Mouse (Mus musculus) heart, embryonic 11.5 days (tissue): ENCODE data around the gene Cdc42ep1. TPM values are rescaled to one million over a fixed set of nuclear protein-coding genes. Genes with fewer than 3 reads are reported as not detected.
"Not testable (repeated sequence)": the region's sequence is repeated elsewhere in the genome, so short reads cannot be mapped to it uniquely, and the experiment has no call there.

Experiments
- ATAC-seq: fragments of 200-750 bp; cut with Nextera tagmentation; replicated peaks from 2 replicates; pipeline ENCODE4 v1.8.0; 2017; ENCODE audit warnings: moderate library complexity; ENCODE audit not compliant: insufficient number of reproducible peaks, low FRiP score, low TSS enrichment
- H3K27ac ChIP-seq: fragments of 300-500 bp; sonication (generic); 2 replicates; pipeline ENCODE4 v1.5.1; 2014; ENCODE audit warnings: mild to moderate bottlenecking, low read depth, low read length
- H3K27me3 ChIP-seq: fragments of 300-500 bp; sonication (generic); 2 replicates; pipeline ENCODE4 v1.6.1; 2014; ENCODE audit warnings: mild to moderate bottlenecking, low read length, mixed read lengths; ENCODE audit not compliant: control insufficient read depth, insufficient read depth
- H3K36me3 ChIP-seq: fragments of 300-500 bp; sonication (generic); 2 replicates; pipeline ENCODE4 v1.6.1; 2014; ENCODE audit warnings: mild to moderate bottlenecking, low read length, moderate library complexity, mixed read lengths; ENCODE audit not compliant: control insufficient read depth, insufficient read depth
- H3K4me1 ChIP-seq: fragments of 300-500 bp; sonication (generic); 2 replicates; pipeline ENCODE4 v1.6.1; 2014; ENCODE audit warnings: low read length; ENCODE audit not compliant: control insufficient read depth, insufficient read depth
- H3K4me2 ChIP-seq: fragments of 300-500 bp; sonication (generic); 2 replicates; pipeline ENCODE4 v1.6.1; 2014; ENCODE audit warnings: mild to moderate bottlenecking, moderate library complexity
- H3K4me3 ChIP-seq: fragments of 300-500 bp; sonication (generic); 2 replicates; pipeline ENCODE4 v1.5.1; 2014; ENCODE audit warnings: low read depth, low read length
- H3K9ac ChIP-seq: fragments of 300-500 bp; sonication (generic); 2 replicates; pipeline ENCODE4 v1.6.1; 2014; ENCODE audit warnings: mild to moderate bottlenecking, low read depth, low read length, moderate library complexity
- H3K9me3 ChIP-seq: fragments of 300-500 bp; sonication (generic); replicated peaks from 2 replicates; pipeline ENCODE4 v1.6.1; 2016; ENCODE audit warnings: low read length; ENCODE audit not compliant: control insufficient read depth
- WGBS: fragments of 180-500 bp; shearing (Covaris S2); extraction: QIAGEN DNeasy Blood & Tissue Kit; methylation state at CpG from one replicate; pipeline ENCODE4 v1.1.7; 2014; ENCODE audit not compliant: insufficient replicate concordance; 5-methylcytosine and 5-hydroxymethylcytosine counted together
- polyA plus RNA-seq: library from polyadenylated mRNA; unstranded; fragments of >200 nt; fragmentation: Nextera tagmentation; extraction: Ambion mirVana; gene quantifications from 2 replicates; pipeline ENCODE4 v1.2.1, GENCODE M21; 2014

The Cdc42ep1 gene
- polyA plus RNA-seq, 1 experiment from 2014 or later = 24.1 TPM

DNA sequence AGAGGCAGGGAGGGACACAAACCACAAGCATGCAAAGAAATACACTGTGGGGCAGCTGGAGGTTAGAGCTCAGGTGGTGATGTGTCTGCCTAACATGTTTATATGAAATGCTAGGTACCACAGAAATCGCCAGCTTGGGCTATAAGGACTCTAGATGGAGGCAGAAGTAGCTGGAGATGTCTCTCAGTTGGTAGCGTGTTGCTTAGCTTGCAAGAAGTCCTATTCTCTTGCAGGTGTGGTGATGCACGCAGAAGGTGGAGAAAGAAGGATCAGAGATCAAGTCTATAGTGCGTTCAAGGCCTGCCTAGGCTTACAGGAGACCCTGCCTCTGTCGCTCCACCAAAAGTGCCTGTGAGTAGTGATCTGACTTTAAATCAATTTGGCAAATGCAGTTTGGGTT is 33.1 kb downstream of the Cdc42ep1 start:
- Histone ChIP-seq H3K27ac (peak overlapping the region; percentile 97; the same call in 1 of the 2 replicates), H3K9me3 (no peaks in the 10 kb centered on the region), H3K36me3 (no peaks in the 10 kb centered on the region), H3K9ac (peak overlapping the region; percentile 83), H3K27me3 (no peaks in the 10 kb centered on the region), H3K4me1 (peaks cover 21% of the 10 kb centered on the region), H3K4me2 (peak overlapping the region; percentile 95), H3K4me3 (no peak overlapping the region)
- WGBS = 76% methylated on average over 5 of the region's 5 CpGs
- no peak for ATAC-seq

DNA sequence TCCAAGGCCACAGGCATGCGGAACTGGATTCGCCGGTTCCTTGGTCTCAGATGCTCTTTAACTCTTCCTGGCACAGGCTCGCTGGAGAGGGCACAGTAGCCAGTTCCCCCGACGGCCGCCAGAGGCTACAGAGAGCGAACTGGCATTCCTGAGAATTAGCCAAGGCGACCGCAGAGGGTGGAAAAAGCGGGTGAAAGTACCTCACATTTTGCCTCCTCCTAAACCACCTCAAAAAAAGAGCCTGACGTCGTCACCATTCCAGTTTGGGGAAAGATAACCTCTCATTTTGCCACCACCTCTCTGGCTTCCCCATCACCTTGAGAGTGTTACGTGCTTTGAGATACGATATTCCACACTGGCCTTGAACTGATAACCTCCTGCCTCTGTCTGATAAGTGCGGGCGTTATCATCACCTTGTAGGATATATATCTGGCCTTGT is 33.9 kb downstream of the Cdc42ep1 start:
- H3K9ac ChIP-seq = peak overlapping the region; percentile 83
- H3K4me3 ChIP-seq = peak overlapping the region; percentile 85
- peaks cover 21% of the 10 kb centered on the region for H3K4me1 ChIP-seq
- H3K27ac ChIP-seq = peak overlapping the region; percentile 97
- peaks cover 3% of the 10 kb centered on the region; the same call in 1 of the 2 replicates for H3K36me3 ChIP-seq
- WGBS = under 1% methylated on average over 17 of the region's 17 CpGs
- H3K9me3 ChIP-seq = no peaks in the 10 kb centered on the region
- no peaks in the 10 kb centered on the region for H3K27me3 ChIP-seq
- no peak for ATAC-seq
- peak overlapping the region; percentile 95 for H3K4me2 ChIP-seq

DNA sequence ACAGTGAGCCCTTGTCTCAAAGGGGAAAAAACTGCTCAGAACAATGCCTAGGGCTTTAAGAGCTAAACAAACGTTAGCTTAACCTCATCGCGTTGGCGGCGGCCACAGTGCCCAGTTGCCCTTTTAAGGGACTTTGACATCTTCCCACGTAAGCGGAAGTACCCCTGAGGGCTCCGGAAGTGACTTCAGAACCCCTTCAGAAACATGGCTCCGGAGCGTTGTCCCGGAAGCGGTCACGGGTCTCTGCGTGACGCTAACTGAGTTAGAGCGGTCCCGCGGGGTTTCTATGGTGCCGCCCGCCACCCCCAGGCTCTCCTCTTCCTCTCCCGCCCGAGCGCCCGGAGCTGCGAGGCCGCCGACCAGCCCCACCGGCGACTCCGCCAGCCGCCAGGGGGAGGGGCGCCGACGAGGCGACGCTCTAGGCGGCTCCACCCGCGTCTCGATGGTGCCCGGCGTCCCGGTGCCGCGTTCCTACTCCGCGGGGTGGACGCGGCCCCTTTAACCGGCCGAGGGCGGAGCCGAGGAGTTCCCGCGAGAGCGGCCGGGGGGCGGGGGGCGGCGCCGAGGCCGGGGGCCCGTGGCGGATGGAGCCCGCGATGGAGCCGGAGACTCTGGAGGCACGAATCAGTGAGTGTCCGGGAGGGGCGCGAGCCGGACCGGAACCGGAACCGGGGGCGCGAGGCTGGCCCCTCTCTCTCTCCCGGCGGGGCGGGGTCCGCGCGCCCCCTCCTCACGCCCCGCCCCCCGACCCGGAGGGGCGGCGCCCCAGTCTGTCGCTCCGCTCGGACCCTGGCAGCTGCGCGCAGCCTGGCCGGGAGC is 34.8 kb downstream of the Cdc42ep1 start, which contains the start of gene Gga1:
TSS of gene Gga1 (plus strand) at position 200 of the 819 bp plus-strand sequence.
- H3K4me3 ChIP-seq = peak within 1 kb of the TSS; percentile 85
- H3K9me3 ChIP-seq = no peaks in the 10 kb centered on the region
- H3K9ac ChIP-seq = peak within 1 kb of the TSS; percentile 83
- no peaks in the 10 kb centered on the region for H3K27me3 ChIP-seq
- under 1% methylated on average over 72 of the region's 95 CpGs for WGBS
- peaks cover 9% of the 10 kb centered on the region for H3K36me3 ChIP-seq
- peak within 1 kb of the TSS; percentile 97 for H3K27ac ChIP-seq
- peaks cover 19% of the 10 kb centered on the region for H3K4me1 ChIP-seq
- H3K4me2 ChIP-seq = peak within 1 kb of the TSS; percentile 95
- ATAC-seq = peak; percentile 88

DNA sequence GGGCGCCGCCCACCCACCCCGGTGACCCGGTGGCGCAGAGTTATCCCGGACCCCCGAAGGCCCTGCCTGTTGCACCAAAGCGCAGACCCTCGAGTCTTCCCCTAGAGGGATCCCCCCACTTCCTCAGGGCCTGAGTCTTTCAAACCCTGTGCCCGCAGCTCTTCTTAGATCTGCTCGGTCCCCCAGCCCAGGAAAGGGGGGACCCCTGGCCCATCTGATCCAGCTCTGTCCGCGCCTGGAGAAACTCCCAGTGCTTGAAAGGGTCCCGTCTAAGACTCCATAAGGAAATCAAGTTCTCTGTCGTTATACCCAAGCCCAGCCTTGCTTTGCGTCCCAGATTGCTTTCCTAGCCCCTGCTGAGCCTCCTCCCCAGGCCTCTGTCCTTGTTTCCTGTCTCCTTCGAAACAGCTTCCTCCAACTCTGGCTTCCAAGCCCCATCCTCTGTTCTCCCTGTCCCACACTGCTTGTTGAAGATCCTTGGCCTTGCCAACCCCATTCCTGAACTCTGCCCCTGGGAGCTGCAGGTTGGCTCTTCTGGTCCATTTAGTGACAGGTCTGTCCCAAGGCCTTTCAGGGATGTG is 35.5 kb downstream of the Cdc42ep1 start:
- Histone ChIP-seq H3K9me3 (no peaks in the 10 kb centered on the region), H3K36me3 (peaks cover 14% of the 10 kb centered on the region), H3K4me2 (peak overlapping the region; percentile 95), H3K9ac (peak overlapping the region; percentile 83), H3K27me3 (no peaks in the 10 kb centered on the region), H3K27ac (peak overlapping the region; percentile 97), H3K4me3 (peak overlapping the region; percentile 85), H3K4me1 (peaks cover 18% of the 10 kb centered on the region)
- ATAC-seq = peak; percentile 4; the same call in 1 of the 2 replicates
- under 1% methylated on average over 17 of the region's 17 CpGs for WGBS

DNA sequence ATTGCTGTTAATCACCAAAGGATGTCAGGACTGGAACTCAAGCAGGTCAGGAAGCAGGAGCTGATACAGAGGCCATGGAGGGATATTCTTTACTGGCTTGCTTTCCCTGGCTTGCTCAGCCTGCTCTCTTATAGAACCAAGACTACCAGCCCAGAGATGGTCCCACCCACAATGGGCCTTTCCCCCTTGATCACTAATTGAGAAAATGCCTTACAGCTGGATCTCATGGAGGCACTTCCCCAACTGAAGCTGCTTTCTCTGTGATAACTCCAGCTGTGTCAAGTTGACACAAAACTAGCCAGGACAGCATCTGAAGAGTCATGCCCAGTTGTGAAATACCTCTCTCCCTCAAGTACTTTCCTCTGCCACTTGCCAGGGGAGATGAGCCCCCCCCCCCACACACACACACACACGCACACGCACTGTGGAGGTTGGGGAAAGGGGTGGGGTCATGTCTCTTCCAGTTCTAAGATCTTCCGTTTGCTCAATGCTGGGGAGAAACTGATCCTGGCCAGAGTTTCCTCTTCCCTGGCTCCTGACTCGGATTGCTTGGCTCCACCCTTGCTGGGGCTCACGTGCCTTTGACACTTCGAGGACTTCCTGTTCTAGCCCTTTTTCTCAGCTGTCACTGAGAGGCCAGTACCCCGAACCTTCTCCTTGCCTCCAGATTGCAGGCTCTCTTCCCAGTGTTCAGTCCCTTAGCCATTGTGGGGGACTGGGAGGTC is 36.5 kb downstream of the Cdc42ep1 start:
- 42% methylated on average over 7 of the region's 7 CpGs for WGBS
- H3K27me3 ChIP-seq, ATAC-seq, H3K4me3 ChIP-seq, H3K27ac ChIP-seq, H3K9ac ChIP-seq, H3K9me3 ChIP-seq, H3K4me2 ChIP-seq: not testable (repeated sequence)
- Histone ChIP-seq H3K4me1 (peaks cover 18% of the 10 kb centered on the region), H3K36me3 (peaks cover 20% of the 10 kb centered on the region)

DNA sequence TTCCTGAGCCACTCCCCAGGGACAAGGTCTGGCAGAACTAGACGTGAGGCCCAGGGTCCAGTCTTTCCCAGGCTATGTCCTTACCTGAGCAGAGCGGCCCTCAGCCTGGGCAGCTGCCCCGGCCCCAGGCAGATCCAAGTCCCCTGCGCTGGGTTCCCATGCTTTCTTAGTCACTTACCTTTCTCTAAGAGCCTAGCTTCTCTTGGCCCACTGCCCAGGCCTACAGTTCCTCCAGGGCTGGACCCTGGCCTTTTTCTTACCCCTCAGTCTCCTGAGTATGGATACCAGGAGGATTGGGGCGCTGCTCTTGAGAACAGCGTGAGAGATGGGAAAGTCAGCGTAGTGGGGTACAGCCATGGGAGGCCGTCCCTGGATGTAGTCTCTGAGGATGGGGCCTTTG is 38.0 kb downstream of the Cdc42ep1 start:
- Histone ChIP-seq H3K27ac (no peak overlapping the region), H3K36me3 (peaks cover 21% of the 10 kb centered on the region), H3K9ac (no peak overlapping the region), H3K4me2 (no peak overlapping the region), H3K4me1 (peaks cover 18% of the 10 kb centered on the region), H3K27me3 (no peaks in the 10 kb centered on the region), H3K9me3 (no peaks in the 10 kb centered on the region), H3K4me3 (no peak overlapping the region)
- 93% methylated on average over 8 of the region's 8 CpGs for WGBS
- ATAC-seq = no peak

DNA sequence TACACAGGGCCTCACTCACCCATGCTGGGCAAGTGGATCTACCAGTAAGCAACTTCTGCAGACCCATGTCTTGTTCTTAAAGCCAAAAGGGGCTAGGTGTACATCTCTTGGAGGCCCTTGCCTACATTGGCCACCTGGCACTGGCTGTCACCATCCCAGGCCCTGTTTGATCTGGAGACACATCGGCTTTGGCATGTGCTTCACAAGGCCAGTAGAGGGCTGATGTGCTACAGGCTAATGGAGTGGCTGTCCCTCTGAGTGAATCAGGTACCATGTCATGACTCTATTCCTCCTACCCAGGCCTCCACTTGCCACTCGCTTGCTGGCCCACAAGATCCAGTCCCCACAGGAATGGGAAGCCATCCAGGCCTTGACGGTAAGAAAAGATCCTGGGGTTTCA is 39.4 kb downstream of the Cdc42ep1 start:
- Histone ChIP-seq H3K4me2 (no peak overlapping the region), H3K4me3 (no peak overlapping the region), H3K27ac (no peak overlapping the region), H3K9ac (0 out of 2 replicates have a peak overlapping the region, but pooled peaks have one; percentile 22), H3K36me3 (peaks cover 25% of the 10 kb centered on the region), H3K4me1 (peaks cover 12% of the 10 kb centered on the region), H3K27me3 (no peaks in the 10 kb centered on the region), H3K9me3 (no peaks in the 10 kb centered on the region)
- no peak for ATAC-seq
- 85% methylated on average over 3 of the region's 3 CpGs for WGBS

DNA sequence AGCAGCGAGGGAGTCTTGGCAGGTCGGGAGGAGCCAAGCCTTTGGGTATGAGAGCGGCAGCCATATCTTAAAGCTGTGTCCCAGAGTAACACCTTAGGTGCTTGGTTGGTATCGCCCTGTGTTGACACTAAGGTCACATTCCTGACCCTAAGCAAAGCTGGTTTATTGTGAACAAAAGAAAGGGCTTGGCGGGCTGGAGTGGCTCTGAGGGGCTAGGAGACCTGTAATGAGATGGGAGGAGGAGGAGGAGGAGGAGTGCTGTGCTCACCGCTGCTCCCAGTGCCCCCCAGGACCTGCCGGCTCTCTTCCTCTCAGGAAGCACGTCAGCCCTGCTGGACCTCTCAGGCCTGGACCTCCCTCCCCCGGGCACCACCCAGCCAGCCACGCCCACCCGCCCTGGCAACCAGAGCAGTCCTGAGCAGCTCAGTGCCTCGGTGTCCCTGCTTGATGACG is 47.0 kb downstream of the Cdc42ep1 start:
- H3K36me3 ChIP-seq = peaks cover 34% of the 10 kb centered on the region
- H3K4me3 ChIP-seq = no peak overlapping the region
- H3K9me3 ChIP-seq = no peaks in the 10 kb centered on the region
- no peak overlapping the region for H3K9ac ChIP-seq
- H3K27ac ChIP-seq = peak overlapping the region; percentile 50; the same call in 1 of the 2 replicates
- peak; percentile 40; the same call in 1 of the 2 replicates for ATAC-seq
- peaks cover 49% of the 10 kb centered on the region for H3K4me1 ChIP-seq
- peak overlapping the region; percentile 7; the same call in 1 of the 2 replicates for H3K4me2 ChIP-seq
- 32% methylated on average over 12 of the region's 13 CpGs for WGBS
- no peaks in the 10 kb centered on the region for H3K27me3 ChIP-seq
